Mouse (Mus musculus): ENCODE results near the gene Egln3. TPM values are rescaled to one million over a fixed set of nuclear protein-coding genes. Genes with fewer than 3 reads are reported as not detected.

Egln3 gene
- total RNA-seq (2012; rRNA removed) (not detected in 2 replicates), total RNA-seq (2014; rRNA removed) (0.11 TPM in 1 of 2 replicates, not detected in the other), polyA plus RNA-seq (2012; ENCODE audit: insufficient read length, low read depth) (not detected in 2 replicates)

DNA sequence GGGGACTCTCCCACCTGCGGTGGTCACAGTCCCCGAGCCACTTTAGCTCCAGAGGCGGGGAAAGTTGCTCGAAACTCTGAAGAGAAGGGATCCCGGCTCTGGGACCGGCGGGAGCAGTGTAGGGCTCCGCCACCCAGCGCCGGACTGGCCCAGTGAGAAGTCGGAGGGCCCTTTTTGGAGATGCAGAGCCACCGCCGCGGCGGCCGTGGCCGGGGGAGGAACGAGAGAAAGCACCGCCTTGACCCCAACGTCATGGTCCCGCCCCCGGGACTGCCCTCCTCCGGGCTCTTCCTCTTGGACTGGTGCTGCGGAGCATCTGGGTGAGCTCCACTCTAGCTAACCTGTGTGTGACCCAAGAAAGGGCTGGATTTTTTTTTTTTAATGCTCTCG lies at the start of gene Egln3:
Gene Egln3, minus strand, starts transcription at position 205 of the 390 bp plus-strand sequence.
- Histone ChIP-seq H3K4me3 (replicated peaks in 1 of 3; ENCODE audit: low read depth in 2 of 3, low read length in 2 of 3, poor library complexity in 1 of 3) (no peak within 1 kb of the TSS), H3K27me3 (replicated peaks) (no peaks in the 10 kb centered on the region), H3K9ac (ENCODE audit: insufficient read depth, low read depth) (no peak within 1 kb of the TSS), H3K79me2 (replicated peaks; ENCODE audit: control insufficient read depth, extremely low read depth, insufficient read depth, poor library complexity, severe bottlenecking) (no peaks in the 10 kb centered on the region), H3K4me2 (ENCODE audit: insufficient read depth, low read depth, poor library complexity, severe bottlenecking) (no peak within 1 kb of the TSS), H3K36me3 (replicated peaks in 1 of 2; ENCODE audit: control insufficient read depth in 1 of 2, insufficient read depth in 1 of 2, low read length in 1 of 2) (no peaks in the 10 kb centered on the region), H3K4me1 (ENCODE audit: control insufficient read depth in 1 of 2, insufficient read depth in 2 of 2) (peaks cover 0 to 9% of the 10 kb centered on the region in 2 experiments; a peak in 2 of 4 replicates), H3K27ac (ENCODE audit: insufficient read depth, low read depth) (no peak within 1 kb of the TSS), H3K9me3 (replicated peaks; ENCODE audit: low read length) (peaks cover 3% of the 10 kb centered on the region)
- DNase-seq (ENCODE audit: extremely low read depth): no peak
- in situ Hi-C loops (cut with MboI; ENCODE audit: low pct_ligation_motif_present, low pct_unique_long_range_greater_than_20kb, low sequenced_read_pairs): loop anchor here (10.0 to 25.0 kb wide), 3 partner anchors 99 to 284 kb away; no protein-coding TSS in a partner anchor
- dilution Hi-C loops (cut with MboI; ENCODE audit: extremely low pct_ligation_motif_present, extremely low pct_unique_long_range_greater_than_20kb, low sequenced_read_pairs): no loop called here
- TF ChIP-seq MEF2A (IDR thresholded peaks at IDR 0.05; ENCODE audit: borderline replicate concordance, low read depth, low read length): no peak
- no peak for TF ChIP-seq BHLHE40 (IDR thresholded peaks at IDR 0.05; ENCODE audit: low read depth, low read length)
- TF ChIP-seq RCOR1 (conservative IDR thresholded peaks at IDR 0.05; ENCODE audit: low read depth, low read length): no peak

DNA sequence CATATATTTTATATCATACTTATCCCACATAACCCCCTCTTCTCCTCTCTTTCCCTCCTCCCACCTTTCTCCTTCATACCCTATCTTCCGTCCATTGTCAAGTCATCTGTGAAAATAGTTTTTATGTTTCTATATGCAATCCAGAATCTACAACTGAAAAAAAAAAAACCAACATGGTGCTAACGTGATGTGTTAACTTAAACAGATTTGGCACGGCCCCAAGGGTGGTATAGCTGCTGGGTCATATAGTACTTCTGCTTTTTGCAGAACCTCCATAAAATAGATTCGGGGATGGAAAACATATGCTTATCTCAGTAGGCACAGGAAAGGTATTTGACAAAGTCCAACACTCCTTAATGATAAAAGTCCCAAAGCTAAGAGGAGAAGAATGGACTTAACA lies 49.8 kb upstream of the Egln3 start:
- no peak for TF ChIP-seq MYC (IDR thresholded peaks at IDR 0.05; ENCODE audit: low read depth, low read length)

DNA sequence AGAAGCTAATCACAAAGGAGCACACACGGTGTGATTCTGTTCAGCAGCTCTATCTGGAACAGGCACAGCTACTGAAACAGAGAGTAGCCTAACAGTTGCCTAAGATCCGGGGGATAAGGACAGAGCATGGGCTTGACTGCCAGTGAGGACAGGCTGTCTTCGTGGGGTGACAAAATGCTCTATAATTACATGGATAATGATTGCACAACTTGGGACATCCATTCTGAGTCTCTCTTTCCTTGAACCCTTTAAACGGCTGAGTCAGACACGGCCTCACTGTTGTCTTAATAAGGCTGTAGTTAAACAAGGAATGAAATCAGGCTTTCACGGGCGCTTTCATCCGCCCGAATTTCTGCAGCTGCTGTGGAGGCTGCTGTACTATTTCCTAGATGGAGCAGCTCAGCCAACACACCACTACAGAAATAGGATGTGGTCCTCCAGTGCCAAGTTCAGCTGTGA lies 48.3 kb upstream of the Egln3 start:
- no peaks in the 10 kb centered on the region for H3K36me3 ChIP-seq (replicated peaks in 1 of 2; ENCODE audit: control insufficient read depth in 1 of 2, insufficient read depth in 1 of 2, low read length in 1 of 2)
- DNase-seq (ENCODE audit: extremely low read depth): no peak
- in situ Hi-C loops (cut with MboI; ENCODE audit: low pct_ligation_motif_present, low pct_unique_long_range_greater_than_20kb, low sequenced_read_pairs): no loop called here
- no peaks in the 10 kb centered on the region for H3K79me2 ChIP-seq (replicated peaks; ENCODE audit: control insufficient read depth, extremely low read depth, insufficient read depth, poor library complexity, severe bottlenecking)
- no peak overlapping the region for H3K4me3 ChIP-seq (replicated peaks in 1 of 3; ENCODE audit: low read depth in 2 of 3, low read length in 2 of 3, poor library complexity in 1 of 3)
- dilution Hi-C loops (cut with MboI; ENCODE audit: extremely low pct_ligation_motif_present, extremely low pct_unique_long_range_greater_than_20kb, low sequenced_read_pairs): no loop called here
- H3K27me3 ChIP-seq (replicated peaks): no peaks in the 10 kb centered on the region
- H3K4me2 ChIP-seq (ENCODE audit: insufficient read depth, low read depth, poor library complexity, severe bottlenecking): no peak overlapping the region
- H3K27ac ChIP-seq (ENCODE audit: insufficient read depth, low read depth): no peak overlapping the region
- H3K4me1 ChIP-seq (ENCODE audit: control insufficient read depth in 1 of 2, insufficient read depth in 2 of 2): no peaks in the 10 kb centered on the region
- H3K9ac ChIP-seq (ENCODE audit: insufficient read depth, low read depth): no peak overlapping the region
- TF ChIP-seq MEF2A (IDR thresholded peaks at IDR 0.05; ENCODE audit: borderline replicate concordance, low read depth, low read length) (no peak), BHLHE40 (IDR thresholded peaks at IDR 0.05; ENCODE audit: low read depth, low read length) (no peak), ZC3H11A (IDR thresholded peaks at IDR 0.05; ENCODE audit: low read depth, low read length) (no peak)
- H3K9me3 ChIP-seq (replicated peaks; ENCODE audit: low read length): no peaks in the 10 kb centered on the region

More for the DNA sequence above, 49.8 kb upstream of the Egln3 start:
- no peak for DNase-seq (ENCODE audit: extremely low read depth)
- no peak overlapping the region for H3K4me2 ChIP-seq (ENCODE audit: insufficient read depth, low read depth, poor library complexity, severe bottlenecking)
- in situ Hi-C loops (cut with MboI; ENCODE audit: low pct_ligation_motif_present, low pct_unique_long_range_greater_than_20kb, low sequenced_read_pairs) (no loop called here), dilution Hi-C loops (cut with MboI; ENCODE audit: extremely low pct_ligation_motif_present, extremely low pct_unique_long_range_greater_than_20kb, low sequenced_read_pairs) (no loop called here)
- no peaks in the 10 kb centered on the region for H3K4me1 ChIP-seq (ENCODE audit: control insufficient read depth in 1 of 2, insufficient read depth in 2 of 2)
- peaks cover under 1% of the 10 kb centered on the region for H3K9me3 ChIP-seq (replicated peaks; ENCODE audit: low read length)
- no peak overlapping the region for H3K27ac ChIP-seq (ENCODE audit: insufficient read depth, low read depth)
- no peak overlapping the region for H3K9ac ChIP-seq (ENCODE audit: insufficient read depth, low read depth)
- H3K27me3 ChIP-seq (replicated peaks): no peaks in the 10 kb centered on the region
- no peaks in the 10 kb centered on the region for H3K36me3 ChIP-seq (replicated peaks in 1 of 2; ENCODE audit: control insufficient read depth in 1 of 2, insufficient read depth in 1 of 2, low read length in 1 of 2)
- H3K4me3 ChIP-seq (replicated peaks in 1 of 3; ENCODE audit: low read depth in 2 of 3, low read length in 2 of 3, poor library complexity in 1 of 3): no peak overlapping the region
- no peaks in the 10 kb centered on the region for H3K79me2 ChIP-seq (replicated peaks; ENCODE audit: control insufficient read depth, extremely low read depth, insufficient read depth, poor library complexity, severe bottlenecking)

DNA sequence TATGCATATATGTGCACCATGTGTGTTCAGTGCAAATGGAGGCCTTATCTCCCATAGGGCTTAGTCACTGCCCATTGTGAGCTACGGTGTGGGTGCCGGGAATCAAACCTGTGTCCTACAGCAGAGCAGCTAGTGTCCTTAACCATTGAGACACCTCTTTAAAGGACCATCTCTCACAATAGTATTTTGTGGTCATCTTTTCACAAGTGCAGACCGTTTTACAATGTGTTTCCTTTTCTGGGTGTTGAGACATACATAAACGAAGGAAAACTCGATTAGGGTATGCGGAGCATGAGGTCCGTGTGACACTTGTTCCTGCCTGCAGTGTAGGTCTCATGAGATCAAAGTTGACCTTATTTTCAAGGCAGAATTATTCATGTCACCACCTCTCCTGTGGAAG lies 44.2 kb upstream of the Egln3 start:
- DNase-seq (ENCODE audit: extremely low read depth): no peak
- H3K4me1 ChIP-seq (ENCODE audit: control insufficient read depth in 1 of 2, insufficient read depth in 2 of 2): no peaks in the 10 kb centered on the region
- H3K27me3 ChIP-seq (replicated peaks): no peaks in the 10 kb centered on the region
- H3K4me2 ChIP-seq (ENCODE audit: insufficient read depth, low read depth, poor library complexity, severe bottlenecking): no peak overlapping the region
- H3K36me3 ChIP-seq (replicated peaks in 1 of 2; ENCODE audit: control insufficient read depth in 1 of 2, insufficient read depth in 1 of 2, low read length in 1 of 2): no peaks in the 10 kb centered on the region
- H3K79me2 ChIP-seq (replicated peaks; ENCODE audit: control insufficient read depth, extremely low read depth, insufficient read depth, poor library complexity, severe bottlenecking): no peaks in the 10 kb centered on the region
- H3K9ac ChIP-seq (ENCODE audit: insufficient read depth, low read depth): no peak overlapping the region
- no peak for TF ChIP-seq MYC (IDR thresholded peaks at IDR 0.05; ENCODE audit: low read depth, low read length)
- TF ChIP-seq PAX5 (IDR thresholded peaks at IDR 0.05; ENCODE audit: low read length): no peak
- no peak for TF ChIP-seq CHD1 (IDR thresholded peaks at IDR 0.05; ENCODE audit: low read depth, low read length)
- no peak for TF ChIP-seq POLR2AphosphoS2 (IDR thresholded peaks at IDR 0.05; ENCODE audit: low read depth, low read length)
- TF ChIP-seq GABPA (IDR thresholded peaks at IDR 0.05; ENCODE audit: insufficient replicate concordance, low read depth, low read length): no peak
- no peak for TF ChIP-seq ZKSCAN1 (IDR thresholded peaks at IDR 0.05; ENCODE audit: borderline replicate concordance, low read depth, low read length)
- TF ChIP-seq USF1 (IDR thresholded peaks at IDR 0.05; ENCODE audit: low read depth, low read length): no peak
- no peak for TF ChIP-seq ZC3H11A (IDR thresholded peaks at IDR 0.05; ENCODE audit: low read depth, low read length)
- TF ChIP-seq MXI1 (IDR thresholded peaks at IDR 0.05; ENCODE audit: low read depth, low read length): no peak
- in situ Hi-C loops (cut with MboI; ENCODE audit: low pct_ligation_motif_present, low pct_unique_long_range_greater_than_20kb, low sequenced_read_pairs): no loop called here
- no peak overlapping the region for H3K27ac ChIP-seq (ENCODE audit: insufficient read depth, low read depth)
- dilution Hi-C loops (cut with MboI; ENCODE audit: extremely low pct_ligation_motif_present, extremely low pct_unique_long_range_greater_than_20kb, low sequenced_read_pairs): no loop called here
- H3K4me3 ChIP-seq (replicated peaks in 1 of 3; ENCODE audit: low read depth in 2 of 3, low read length in 2 of 3, poor library complexity in 1 of 3): no peak overlapping the region
- H3K9me3 ChIP-seq (replicated peaks; ENCODE audit: low read length): no peaks in the 10 kb centered on the region
